Mouse (Mus musculus) kidney, embryonic 14.5 days (tissue): ENCODE results near the gene Rasa3. TPM values are rescaled to one million over a fixed set of nuclear protein-coding genes. Genes with fewer than 3 reads are reported as not detected.

Source experiments
- ATAC-seq: fragments of 200-750 bp; cut with Nextera tagmentation; 2 replicates; pipeline ENCODE4 v1.8.0; 2017; ENCODE audit warnings: moderate number of reproducible peaks, mild to moderate bottlenecking, moderate TSS enrichment, moderate library complexity; ENCODE audit not compliant: low FRiP score, low TSS enrichment
- H3K27ac ChIP-seq: fragments of 300-500 bp; sonication (generic); 2 replicates; pipeline ENCODE4 v1.5.1; 2014; ENCODE audit warnings: low read depth, mild to moderate bottlenecking, low read length, moderate library complexity, mixed read lengths
- H3K27me3 ChIP-seq: fragments of 300-500 bp; sonication (generic); 2 replicates; pipeline ENCODE4 v1.6.1; 2014; ENCODE audit warnings: mild to moderate bottlenecking, low read length; ENCODE audit not compliant: control insufficient read depth, insufficient read depth
- H3K36me3 ChIP-seq: fragments of 300-500 bp; sonication (generic); 2 replicates; pipeline ENCODE4 v1.6.1; 2014; ENCODE audit warnings: low read length, mixed read lengths; ENCODE audit not compliant: control insufficient read depth, insufficient read depth
- H3K4me1 ChIP-seq: fragments of 300-500 bp; sonication (generic); 2 replicates; pipeline ENCODE4 v1.6.1; 2014; ENCODE audit warnings: low read length, mixed read lengths; ENCODE audit not compliant: control insufficient read depth, insufficient read depth
- H3K4me2 ChIP-seq: fragments of 300-500 bp; sonication (generic); replicated peaks from 2 replicates; pipeline ENCODE4 v1.6.1; 2014; ENCODE audit warnings: low read depth, mild to moderate bottlenecking, low read length
- H3K4me3 ChIP-seq: fragments of 300-500 bp; sonication (generic); 2 replicates; pipeline ENCODE4 v1.5.1; 2014; ENCODE audit warnings: mild to moderate bottlenecking, low read length
- H3K9ac ChIP-seq: fragments of 300-500 bp; sonication (generic); 2 replicates; pipeline ENCODE4 v1.6.1; 2014; ENCODE audit warnings: low read depth, mild to moderate bottlenecking, low read length, moderate library complexity
- H3K9me3 ChIP-seq: fragments of 300-500 bp; sonication (generic); 2 replicates; pipeline ENCODE4 v1.6.1; 2016; ENCODE audit warnings: low read length; ENCODE audit not compliant: control insufficient read depth
- WGBS: fragments of 180-500 bp; shearing (Covaris S2); extraction: QIAGEN DNeasy Blood & Tissue Kit; methylation state at CpG from one replicate; pipeline ENCODE4 v1.1.7; 2014; 5-methylcytosine and 5-hydroxymethylcytosine counted together
- polyA plus RNA-seq: library from polyadenylated mRNA; unstranded; fragments of >200 nt; fragmentation: Nextera tagmentation; extraction: Ambion mirVana; gene quantifications from 2 replicates; pipeline ENCODE4 v1.2.1, GENCODE M21; 2014

Gene Rasa3
- polyA plus RNA-seq, 1 experiment from 2014 or later: 20.2 TPM

DNA sequence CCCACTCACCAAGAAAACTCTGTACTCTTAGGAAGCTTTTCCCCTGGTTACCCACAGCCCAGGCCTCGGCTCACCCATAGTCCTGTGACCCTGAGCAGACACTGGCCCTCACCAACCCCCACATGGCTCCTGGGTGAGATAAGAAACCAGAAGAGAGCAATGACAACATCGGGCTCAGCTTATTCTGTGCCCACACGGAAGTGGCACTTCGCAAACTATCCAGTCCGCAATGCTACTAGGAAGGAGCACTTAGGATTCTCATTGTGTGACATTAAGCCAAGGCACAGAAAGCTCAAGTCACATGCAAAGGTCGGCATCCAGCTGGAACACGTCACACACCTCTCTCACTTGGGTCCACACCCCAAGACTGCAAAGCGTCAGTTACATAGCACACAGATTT, 11.5 kb downstream of the Rasa3 start:
- no peak for ATAC-seq
- no peak overlapping the region for H3K4me2 ChIP-seq
- H3K4me1 ChIP-seq: peaks cover 16% of the 10 kb centered on the region; the same call in 1 of the 2 replicates
- H3K4me3 ChIP-seq: no peak overlapping the region
- H3K9ac ChIP-seq: no peak overlapping the region
- H3K27ac ChIP-seq: no peak overlapping the region
- no peaks in the 10 kb centered on the region for H3K36me3 ChIP-seq
- 62% methylated on average over 8 of the region's 8 CpGs for WGBS
- H3K9me3 ChIP-seq: no peaks in the 10 kb centered on the region
- H3K27me3 ChIP-seq: no peaks in the 10 kb centered on the region

DNA sequence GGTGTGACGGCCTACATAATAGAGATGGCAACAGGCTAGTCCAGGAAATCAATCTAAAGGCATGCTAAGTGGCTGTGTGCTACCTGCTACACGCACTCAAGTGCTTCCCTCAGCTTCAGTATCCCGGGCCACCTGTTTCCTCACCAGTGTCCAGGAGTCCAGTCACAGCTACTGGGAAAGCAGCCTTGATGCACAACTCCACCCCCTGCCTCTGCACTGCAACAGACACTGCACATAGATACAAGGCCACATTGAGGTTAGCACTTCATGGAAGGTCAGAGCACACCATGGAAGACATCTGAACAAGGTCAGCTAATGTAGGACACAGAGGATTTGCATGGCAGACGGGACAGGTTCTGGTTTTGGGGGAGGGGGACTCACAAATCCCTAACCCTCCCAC, 11.9 kb downstream of the Rasa3 start:
- WGBS: 82% methylated on average over 4 of the region's 4 CpGs
- Histone ChIP-seq H3K27ac (no peak overlapping the region), H3K4me2 (no peak overlapping the region), H3K9ac (no peak overlapping the region), H3K27me3 (no peaks in the 10 kb centered on the region), H3K4me3 (no peak overlapping the region), H3K36me3 (no peaks in the 10 kb centered on the region), H3K9me3 (no peaks in the 10 kb centered on the region), H3K4me1 (peaks cover 16% of the 10 kb centered on the region; the same call in 1 of the 2 replicates)
- no peak for ATAC-seq

DNA sequence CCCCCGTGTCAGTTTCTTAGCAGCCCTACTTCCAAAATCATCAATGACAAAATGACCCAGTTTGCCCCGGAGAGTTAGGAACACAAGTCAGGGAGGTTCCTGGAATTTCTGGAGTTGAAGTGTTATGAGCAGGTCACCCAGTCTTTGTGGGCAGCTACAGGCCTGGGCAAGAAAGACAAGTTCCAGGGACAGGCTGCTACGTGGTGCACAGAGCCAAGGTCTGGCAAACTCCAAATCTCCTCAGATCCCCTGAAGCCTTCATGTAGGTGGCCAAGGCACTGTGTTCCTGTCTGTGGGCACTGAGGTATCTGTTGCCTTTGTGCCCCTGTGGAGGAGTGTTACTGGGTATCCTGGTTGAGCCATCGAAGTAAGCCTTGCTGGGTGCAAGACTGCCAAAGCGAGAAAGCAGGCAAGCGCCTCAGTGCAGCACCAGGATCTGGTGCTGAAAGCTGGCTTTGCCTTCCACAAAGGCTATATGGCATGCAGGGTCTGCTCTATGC, 12.6 kb downstream of the Rasa3 start:
- H3K9ac ChIP-seq: no peak overlapping the region
- no peaks in the 10 kb centered on the region for H3K9me3 ChIP-seq
- no peaks in the 10 kb centered on the region for H3K27me3 ChIP-seq
- no peak overlapping the region for H3K27ac ChIP-seq
- 86% methylated on average over 6 of the region's 6 CpGs for WGBS
- H3K4me3 ChIP-seq: no peak overlapping the region
- H3K36me3 ChIP-seq: no peaks in the 10 kb centered on the region
- ATAC-seq: no peak
- no peak overlapping the region for H3K4me2 ChIP-seq
- H3K4me1 ChIP-seq: peaks cover 15% of the 10 kb centered on the region; the same call in 1 of the 2 replicates

DNA sequence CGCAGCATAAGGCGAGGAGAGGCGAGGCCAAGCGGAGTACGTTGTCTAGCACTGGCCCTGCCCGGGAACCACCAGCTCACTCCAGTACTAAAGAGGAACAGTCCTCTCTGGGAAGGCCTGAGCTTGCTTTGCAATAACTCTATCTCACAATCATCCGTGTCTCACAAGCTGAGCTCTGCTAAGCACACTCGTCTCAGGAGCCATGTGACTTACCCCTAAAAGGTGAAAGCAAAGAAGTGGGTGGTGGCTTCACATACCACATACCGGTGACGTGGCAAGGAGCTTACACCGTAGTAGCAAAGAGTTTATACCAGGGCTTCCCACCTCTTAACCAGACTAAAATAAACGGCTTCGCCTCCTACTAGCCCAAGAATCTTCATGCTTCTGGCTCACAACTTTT, 17.1 kb downstream of the Rasa3 start:
- Histone ChIP-seq H3K9me3 (no peaks in the 10 kb centered on the region), H3K4me2 (no peak overlapping the region), H3K4me1 (no peaks in the 10 kb centered on the region; the same call in 1 of the 2 replicates), H3K27ac (no peak overlapping the region), H3K27me3 (no peaks in the 10 kb centered on the region), H3K4me3 (no peak overlapping the region), H3K9ac (no peak overlapping the region), H3K36me3 (no peaks in the 10 kb centered on the region)
- WGBS: 89% methylated on average over 13 of the region's 13 CpGs
- ATAC-seq: no peak

DNA sequence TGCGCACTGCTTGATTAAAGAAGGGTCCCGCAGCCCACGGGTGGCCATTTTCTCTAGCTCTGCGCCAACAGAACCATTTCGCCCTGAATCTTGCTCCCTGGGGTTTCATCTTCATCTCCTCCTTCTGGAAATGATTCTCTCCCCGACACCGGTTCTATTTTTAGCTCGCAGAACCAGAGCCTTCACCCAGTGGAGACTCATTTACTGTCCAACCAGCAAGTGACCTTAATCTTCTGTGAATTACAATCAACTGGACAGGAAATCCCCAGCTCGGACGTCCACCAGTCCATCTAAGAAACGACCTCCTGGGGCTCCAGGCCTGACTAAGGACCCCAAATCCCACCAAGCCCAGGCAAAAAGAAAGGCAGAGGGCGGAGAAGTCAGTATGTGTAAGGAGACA, 19.9 kb downstream of the Rasa3 start:
- no peak for ATAC-seq
- Histone ChIP-seq H3K27ac (no peak overlapping the region), H3K27me3 (no peaks in the 10 kb centered on the region), H3K4me3 (no peak overlapping the region), H3K4me2 (no peak overlapping the region), H3K9ac (no peak overlapping the region), H3K9me3 (no peaks in the 10 kb centered on the region), H3K4me1 (no peaks in the 10 kb centered on the region), H3K36me3 (no peaks in the 10 kb centered on the region)
- 70% methylated on average over 12 of the region's 12 CpGs for WGBS

DNA sequence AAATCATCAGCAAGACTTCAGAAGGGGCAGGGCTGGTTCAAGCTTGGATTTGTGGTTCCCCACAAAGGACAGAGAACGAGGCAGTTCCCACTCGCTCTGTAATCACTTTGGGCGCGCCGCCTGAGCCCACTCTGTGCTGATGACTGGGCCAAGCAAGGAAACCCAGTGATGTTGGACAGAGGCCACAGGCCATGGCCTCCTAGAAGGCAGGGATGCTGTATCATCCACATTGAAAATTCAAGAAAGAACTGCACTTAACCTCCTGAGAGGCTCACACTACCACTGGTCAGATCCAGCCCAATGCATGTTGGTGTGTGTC, 22.4 kb downstream of the Rasa3 start:
- ATAC-seq: no peak
- Histone ChIP-seq H3K9me3 (no peaks in the 10 kb centered on the region), H3K27me3 (no peaks in the 10 kb centered on the region), H3K27ac (no peak overlapping the region), H3K4me2 (no peak overlapping the region), H3K4me3 (no peak overlapping the region), H3K4me1 (no peaks in the 10 kb centered on the region), H3K9ac (no peak overlapping the region), H3K36me3 (no peaks in the 10 kb centered on the region)
- WGBS: 91% methylated on average over 5 of the region's 5 CpGs

DNA sequence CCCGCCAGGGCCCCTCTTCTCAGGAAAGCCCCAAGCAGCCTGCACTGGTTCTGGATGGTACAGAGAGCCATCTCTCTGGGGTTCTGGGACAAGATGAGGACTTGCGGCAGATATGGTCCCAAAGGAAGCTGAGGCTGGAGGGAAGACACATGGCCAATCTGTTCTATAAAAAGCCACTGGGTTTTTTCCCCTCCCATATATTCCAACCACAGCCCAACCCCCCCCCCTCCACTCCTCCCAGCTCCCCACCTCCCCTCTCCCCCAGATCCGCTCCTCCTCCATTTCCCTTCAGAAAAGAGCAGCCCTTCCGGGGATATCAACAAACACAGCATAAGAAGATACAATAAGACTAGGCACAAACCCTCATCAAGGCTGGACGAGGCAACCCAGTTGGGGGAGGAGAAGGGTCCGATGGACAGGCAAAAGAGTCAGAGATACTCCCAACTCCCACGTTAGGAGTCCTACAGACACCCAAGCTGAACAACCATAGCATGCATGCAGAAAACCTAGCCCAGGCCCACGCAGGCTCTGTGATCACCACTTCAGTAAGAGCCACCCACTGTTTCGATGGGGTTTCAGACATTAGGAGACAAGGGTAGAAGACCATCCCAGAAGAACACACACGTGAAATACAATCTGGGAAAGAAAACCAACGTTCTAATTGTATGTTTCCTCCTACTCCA, 22.9 kb downstream of the Rasa3 start:
- no peak for ATAC-seq
- no peak overlapping the region for H3K27ac ChIP-seq
- no peaks in the 10 kb centered on the region for H3K36me3 ChIP-seq
- H3K4me2 ChIP-seq: no peak overlapping the region
- H3K4me1 ChIP-seq: peaks cover under 1% of the 10 kb centered on the region; the same call in 1 of the 2 replicates
- WGBS: 62% methylated on average over 11 of the region's 11 CpGs
- no peak overlapping the region for H3K4me3 ChIP-seq
- no peaks in the 10 kb centered on the region for H3K27me3 ChIP-seq
- no peak overlapping the region for H3K9ac ChIP-seq
- H3K9me3 ChIP-seq: no peaks in the 10 kb centered on the region

DNA sequence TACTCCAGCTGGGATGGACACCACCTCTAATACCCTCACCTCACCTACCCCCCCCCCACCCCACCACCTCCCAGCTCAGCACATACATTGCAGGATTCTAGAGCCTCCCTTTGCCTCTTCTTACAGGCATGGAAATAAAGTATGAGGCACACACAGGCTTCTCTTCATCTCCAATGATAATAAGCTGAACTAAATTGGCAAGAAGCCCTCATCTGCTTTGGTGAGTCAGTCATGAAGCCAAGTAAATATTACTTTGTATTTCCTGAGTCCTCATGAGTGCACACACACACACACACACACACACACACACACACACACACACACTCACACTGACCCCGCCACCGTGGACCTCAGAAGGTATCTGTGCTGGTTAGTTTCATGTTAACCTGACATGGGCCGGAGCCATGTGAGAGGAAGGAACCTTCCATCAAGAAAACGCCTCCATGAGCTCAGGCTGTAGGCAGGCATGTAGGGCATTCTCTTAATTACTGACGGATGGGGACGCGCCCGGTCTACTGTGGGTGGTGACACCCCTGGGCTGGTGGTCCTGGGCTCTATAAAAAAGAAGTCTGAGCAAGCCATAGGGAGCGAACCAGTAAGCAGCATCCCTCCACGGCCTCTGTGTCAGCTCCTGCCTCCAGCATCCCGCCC, 26.7 kb downstream of the Rasa3 start:
- no peak overlapping the region for H3K9ac ChIP-seq
- H3K4me1 ChIP-seq: peaks cover 14% of the 10 kb centered on the region; the same call in 1 of the 2 replicates
- ATAC-seq: no peak
- no peaks in the 10 kb centered on the region for H3K27me3 ChIP-seq
- no peak overlapping the region for H3K4me2 ChIP-seq
- no peaks in the 10 kb centered on the region for H3K36me3 ChIP-seq
- no peaks in the 10 kb centered on the region for H3K9me3 ChIP-seq
- no peak overlapping the region for H3K4me3 ChIP-seq
- WGBS: 89% methylated on average over 11 of the region's 11 CpGs
- no peak overlapping the region for H3K27ac ChIP-seq

DNA sequence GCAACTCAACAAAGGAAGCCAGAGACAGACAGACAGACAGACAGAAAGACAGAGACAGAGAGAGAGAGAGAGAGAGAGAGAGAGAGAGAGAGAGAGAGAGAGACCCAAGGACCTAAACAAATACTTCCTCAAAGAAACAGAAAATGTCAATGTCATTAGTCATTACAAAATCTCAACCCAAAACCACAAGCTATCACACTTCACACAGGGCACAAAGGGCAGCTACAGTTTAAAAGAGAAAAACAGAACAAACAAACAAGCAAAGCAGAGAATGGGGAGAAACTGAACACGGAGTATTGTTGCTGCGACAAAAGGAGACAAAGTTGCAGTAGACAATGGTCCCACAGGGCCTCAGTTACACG, 28.3 kb downstream of the Rasa3 start:
- Histone ChIP-seq H3K27me3 (no peaks in the 10 kb centered on the region), H3K9me3 (no peaks in the 10 kb centered on the region), H3K27ac (no peak overlapping the region), H3K4me1 (peaks cover 25% of the 10 kb centered on the region; the same call in 1 of the 2 replicates), H3K4me2 (no peak overlapping the region), H3K36me3 (no peaks in the 10 kb centered on the region), H3K9ac (no peak overlapping the region), H3K4me3 (no peak overlapping the region)
- 48% methylated on average over 3 of the region's 3 CpGs for WGBS
- ATAC-seq: no peak
